Mouse (Mus musculus): ENCODE results near the gene Krtcap2. TPM values are rescaled to one million over a fixed set of nuclear protein-coding genes. Genes with fewer than 3 reads are reported as not detected.

Krtcap2 gene
- total RNA-seq, 2 experiments from 2014 or later: 73.5 to 87.6 TPM

Small RNAs within 50 kb of the gene (microRNA-seq; reads per million reads assigned to microRNA genes)
- gene Mir92b: 58.1 reads per million, percentile 51 among the genes with 10 or more reads in this experiment

Other genes with a start within 250 kb of the Krtcap2 start
- 10 to 100 TPM; 20.0 to 22.5 TPM for gene Rusc1, start 152.7 kb upstream of the Krtcap2 start, total RNA-seq (2021)
- not detected for gene Gm43738, start 144.9 kb upstream of the Krtcap2 start, total RNA-seq (2021)
- gene Fdps, start 144.0 kb upstream of the Krtcap2 start, total RNA-seq (2021): 10 to 100 TPM; 20.7 to 22.3 TPM
- not detected for gene Pklr, start 109.8 kb upstream of the Krtcap2 start, total RNA-seq (2021)
- under 1 TPM; 0.16 to 0.61 TPM for gene Hcn3, start 85.8 kb upstream of the Krtcap2 start, total RNA-seq (2021)
- gene Clk2, start 81.2 kb upstream of the Krtcap2 start, total RNA-seq (2021): 10 to 100 TPM; 18.1 to 18.7 TPM
- gene Scamp3, start 68.5 kb upstream of the Krtcap2 start, total RNA-seq (2021): 10 to 100 TPM; 48.9 to 50.2 TPM
- 1 to 10 TPM; 5.2 to 5.7 TPM for gene Fam189b, start 62.8 kb upstream of the Krtcap2 start, total RNA-seq (2021)
- 10 to 100 TPM; 18.2 to 20.9 TPM for gene Gba, start 43.0 kb upstream of the Krtcap2 start, total RNA-seq (2021)
- gene Thbs3, start 30.8 kb upstream of the Krtcap2 start, total RNA-seq (2021): 1 to 10 TPM; 6.1 to 7.2 TPM
- 10 to 100 TPM; 62.3 to 62.6 TPM for gene Mtx1, start 18.9 kb upstream of the Krtcap2 start, total RNA-seq (2021)
- under 1 TPM; 0.22 to 0.39 TPM for gene Muc1, start 16.9 kb upstream of the Krtcap2 start, total RNA-seq (2021)
- under 1 TPM; 0.47 to 0.59 TPM for gene Trim46, start 343 bp downstream of the Krtcap2 start, total RNA-seq (2021)
- gene Dpm3, start 13.4 kb downstream of the Krtcap2 start, total RNA-seq (2021): 10 to 100 TPM; 51.7 to 53.9 TPM
- 10 to 100 TPM; 21.0 TPM for gene Slc50a1, start 24.6 kb downstream of the Krtcap2 start, total RNA-seq (2021)
- 10 to 100 TPM; 29.4 to 33.5 TPM for gene Efna1, start 35.2 kb downstream of the Krtcap2 start, total RNA-seq (2021)
- under 1 TPM in 1 of 2 experiments, not detected in 1; 0.31 TPM for gene Efna3, start 77.0 kb downstream of the Krtcap2 start, total RNA-seq (2021)
- gene Efna4, start 92.1 kb downstream of the Krtcap2 start, total RNA-seq (2021): under 1 TPM; 0.31 to 0.47 TPM
- gene Adam15, start 104.0 kb downstream of the Krtcap2 start, total RNA-seq (2021): 10 to 100 TPM; 52.7 to 68.7 TPM
- not detected for gene Dcst2, start 116.0 kb downstream of the Krtcap2 start, total RNA-seq (2021)
- not detected for gene Dcst1, start 119.3 kb downstream of the Krtcap2 start, total RNA-seq (2021)
- 10 to 100 TPM; 20.6 to 25.1 TPM for gene Zbtb7b, start 148.8 kb downstream of the Krtcap2 start, total RNA-seq (2021)
- under 1 TPM; 0.23 to 0.59 TPM for gene Lenep, start 156.8 kb downstream of the Krtcap2 start, total RNA-seq (2021)
- gene Flad1, start 165.9 kb downstream of the Krtcap2 start, total RNA-seq (2021): 10 to 100 TPM; 57.5 to 60.8 TPM
- 1 to 10 TPM; 4.1 to 4.7 TPM for gene Cks1b, start 172.4 kb downstream of the Krtcap2 start, total RNA-seq (2021)
- gene Shc1, start 172.5 kb downstream of the Krtcap2 start, total RNA-seq (2021): 10 to 100 TPM; 35.7 to 35.8 TPM
- gene Pygo2, start 184.2 kb downstream of the Krtcap2 start, total RNA-seq (2021): 10 to 100 TPM; 13.5 to 18.0 TPM
- gene Pbxip1, start 190.7 kb downstream of the Krtcap2 start, total RNA-seq (2021): 10 to 100 TPM; 49.2 to 56.9 TPM
- 1 to 10 TPM; 7.4 to 8.4 TPM for gene Pmvk, start 208.6 kb downstream of the Krtcap2 start, total RNA-seq (2021)